Mouse (Mus musculus) neural tube, embryonic 12.5 days (tissue): ENCODE results near the gene Dcun1d1. TPM values are rescaled to one million over a fixed set of nuclear protein-coding genes. Genes with fewer than 3 reads are reported as not detected.

Experiments used
- ATAC-seq: fragments of 200-750 bp; cut with Nextera tagmentation; 2 replicates; pipeline ENCODE4 v1.8.0; 2017; ENCODE audit warnings: low read depth, mild to moderate bottlenecking, moderate TSS enrichment, moderate library complexity; ENCODE audit not compliant: low FRiP score
- H3K27ac ChIP-seq: fragments of 300-500 bp; sonication (generic); 2 replicates; pipeline ENCODE4 v1.5.1; 2016
- H3K27me3 ChIP-seq: fragments of 300-500 bp; sonication (generic); replicated peaks from 2 replicates; pipeline ENCODE4 v1.6.1; 2016; ENCODE audit warnings: mild to moderate bottlenecking
- H3K36me3 ChIP-seq: fragments of 300-500 bp; sonication (generic); 2 replicates; pipeline ENCODE4 v1.6.1; 2016; ENCODE audit warnings: mild to moderate bottlenecking
- H3K4me1 ChIP-seq: fragments of 300-500 bp; sonication (generic); 2 replicates; pipeline ENCODE4 v1.6.1; 2016
- H3K4me2 ChIP-seq: fragments of 300-500 bp; sonication (generic); replicated peaks from 2 replicates; pipeline ENCODE4 v1.6.1; 2016; ENCODE audit warnings: mild to moderate bottlenecking
- H3K4me3 ChIP-seq: fragments of 300-500 bp; sonication (generic); 2 replicates; pipeline ENCODE4 v1.5.1; 2016
- H3K9ac ChIP-seq: fragments of 300-500 bp; sonication (generic); 2 replicates; pipeline ENCODE4 v1.6.1; 2016; ENCODE audit warnings: mild to moderate bottlenecking
- H3K9me3 ChIP-seq: fragments of 300-500 bp; sonication (generic); 2 replicates; pipeline ENCODE4 v1.6.1; 2016; ENCODE audit warnings: mild to moderate bottlenecking
- WGBS: fragments of 180-500 bp; shearing (Covaris S2); methylation state at CpG from one replicate; pipeline ENCODE4 v1.1.7; 2016; 5-methylcytosine and 5-hydroxymethylcytosine counted together
- polyA plus RNA-seq: library from polyadenylated mRNA; unstranded; fragments of >200 nt; fragmentation: Nextera tagmentation; extraction: Ambion mirVana; gene quantifications from 2 replicates; pipeline ENCODE4 v1.2.1, GENCODE M21; 2016

Gene Dcun1d1
- polyA plus RNA-seq = 97.1 and 98.6 TPM in 2 replicates

- H3K4me3 ChIP-seq = no peak within 1 kb of the TSS
- ATAC-seq = no peak
- no peaks in the 10 kb centered on the region for H3K36me3 ChIP-seq
- H3K27ac ChIP-seq = no peak within 1 kb of the TSS
- no peaks in the 10 kb centered on the region for H3K9me3 ChIP-seq
- no peak within 1 kb of the TSS for H3K9ac ChIP-seq
- H3K4me1 ChIP-seq = peaks cover 9% of the 10 kb centered on the region; the same call in 1 of the 2 replicates
- no peaks in the 10 kb centered on the region for H3K27me3 ChIP-seq
- H3K4me2 ChIP-seq = no peak within 1 kb of the TSS
- WGBS = 96% methylated on average over 6 of the region's 6 CpGs
Observed at GRCm38 (mm10) chr3:35937345-35937744, at the start of gene Dcun1d1. TSS of gene Dcun1d1 (minus strand) at chr3:35937445.

GRCm38 (mm10) chr3:35986266-35986665 lies 49.0 kb upstream of the Dcun1d1 start:
- no peak overlapping the region for H3K27ac ChIP-seq
- H3K36me3 ChIP-seq = peaks cover 69% of the 10 kb centered on the region
- no peak overlapping the region for H3K9ac ChIP-seq
- H3K27me3 ChIP-seq = no peaks in the 10 kb centered on the region
- no peak for ATAC-seq
- no peaks in the 10 kb centered on the region for H3K9me3 ChIP-seq
- H3K4me3 ChIP-seq = no peak overlapping the region
- WGBS = 90% methylated on average over 6 of the region's 6 CpGs
- no peaks in the 10 kb centered on the region for H3K4me1 ChIP-seq
- H3K4me2 ChIP-seq = no peak overlapping the region

GRCm38 (mm10) chr3:35973551-35973950 lies 36.3 kb upstream of the Dcun1d1 start:
- H3K4me2 ChIP-seq = no peak overlapping the region
- H3K27me3 ChIP-seq = no peaks in the 10 kb centered on the region
- no peak overlapping the region for H3K27ac ChIP-seq
- no peak overlapping the region for H3K4me3 ChIP-seq
- H3K36me3 ChIP-seq = peaks cover 59% of the 10 kb centered on the region
- WGBS = 77% methylated on average over 7 of the region's 7 CpGs
- H3K4me1 ChIP-seq = no peaks in the 10 kb centered on the region
- no peak for ATAC-seq
- no peak overlapping the region for H3K9ac ChIP-seq
- no peaks in the 10 kb centered on the region for H3K9me3 ChIP-seq

- H3K36me3 ChIP-seq = peaks cover 59% of the 10 kb centered on the region
- no peaks in the 10 kb centered on the region for H3K27me3 ChIP-seq
- no peak for ATAC-seq
- H3K4me2 ChIP-seq = no peak overlapping the region
- WGBS = 81% methylated on average over 4 of the region's 4 CpGs
- no peak overlapping the region for H3K27ac ChIP-seq
- H3K9ac ChIP-seq = no peak overlapping the region
- no peak overlapping the region for H3K4me3 ChIP-seq
- H3K4me1 ChIP-seq = no peaks in the 10 kb centered on the region
- no peaks in the 10 kb centered on the region for H3K9me3 ChIP-seq
Observed at GRCm38 (mm10) chr3:35972985-35973384, 35.7 kb upstream of the Dcun1d1 start.

- peaks cover 51% of the 10 kb centered on the region for H3K36me3 ChIP-seq
- 95% methylated on average over 12 of the region's 12 CpGs for WGBS
Observed at GRCm38 (mm10) chr3:35971149-35971548, 33.9 kb upstream of the Dcun1d1 start.

GRCm38 (mm10) chr3:35970441-35970840 lies 33.2 kb upstream of the Dcun1d1 start:
- no peaks in the 10 kb centered on the region for H3K9me3 ChIP-seq
- H3K36me3 ChIP-seq = peaks cover 45% of the 10 kb centered on the region
- H3K9ac ChIP-seq = no peak overlapping the region
- no peak overlapping the region for H3K4me3 ChIP-seq
- 82% methylated on average over 4 of the region's 4 CpGs for WGBS
- no peaks in the 10 kb centered on the region for H3K27me3 ChIP-seq
- ATAC-seq = no peak
- H3K4me2 ChIP-seq = no peak overlapping the region
- H3K27ac ChIP-seq = no peak overlapping the region
- H3K4me1 ChIP-seq = no peaks in the 10 kb centered on the region

More at GRCm38 (mm10) chr3:35971149-35971548, 33.9 kb upstream of the Dcun1d1 start:
- Histone ChIP-seq H3K27ac (no peak overlapping the region), H3K4me2 (no peak overlapping the region), H3K4me1 (no peaks in the 10 kb centered on the region), H3K9me3 (no peaks in the 10 kb centered on the region), H3K9ac (no peak overlapping the region), H3K27me3 (no peaks in the 10 kb centered on the region), H3K4me3 (no peak overlapping the region)
- no peak for ATAC-seq

- H3K36me3 ChIP-seq = peaks cover 43% of the 10 kb centered on the region
- H3K27me3 ChIP-seq = no peaks in the 10 kb centered on the region
- no peak overlapping the region for H3K9ac ChIP-seq
- H3K27ac ChIP-seq = no peak overlapping the region
- H3K4me2 ChIP-seq = no peak overlapping the region
- no peak for ATAC-seq
- no peak overlapping the region for H3K4me3 ChIP-seq
- H3K4me1 ChIP-seq = no peaks in the 10 kb centered on the region
- H3K9me3 ChIP-seq = no peaks in the 10 kb centered on the region
- 96% methylated on average over 8 of the region's 8 CpGs for WGBS
Observed at GRCm38 (mm10) chr3:35967366-35967921, 30.2 kb upstream of the Dcun1d1 start.

GRCm38 (mm10) chr3:35966493-35966892 lies 29.2 kb upstream of the Dcun1d1 start:
- Histone ChIP-seq H3K36me3 (peaks cover 40% of the 10 kb centered on the region), H3K27ac (no peak overlapping the region), H3K27me3 (no peaks in the 10 kb centered on the region), H3K9ac (no peak overlapping the region), H3K4me1 (no peaks in the 10 kb centered on the region), H3K4me2 (no peak overlapping the region), H3K9me3 (no peaks in the 10 kb centered on the region), H3K4me3 (no peak overlapping the region)
- ATAC-seq = no peak
- 82% methylated on average over 2 of the region's 2 CpGs for WGBS

- 87% methylated on average over 4 of the region's 4 CpGs for WGBS
- H3K27me3 ChIP-seq = no peaks in the 10 kb centered on the region
- H3K4me1 ChIP-seq = no peaks in the 10 kb centered on the region
- H3K27ac ChIP-seq = no peak overlapping the region
- no peaks in the 10 kb centered on the region for H3K9me3 ChIP-seq
- no peak overlapping the region for H3K4me2 ChIP-seq
- no peak overlapping the region for H3K4me3 ChIP-seq
- no peak for ATAC-seq
- no peak overlapping the region for H3K9ac ChIP-seq
- H3K36me3 ChIP-seq = peaks cover 42% of the 10 kb centered on the region
Observed at GRCm38 (mm10) chr3:35964928-35965327, 27.7 kb upstream of the Dcun1d1 start.

GRCm38 (mm10) chr3:35963921-35964320 lies 26.7 kb upstream of the Dcun1d1 start:
- peaks cover 46% of the 10 kb centered on the region for H3K36me3 ChIP-seq
- ATAC-seq = no peak
- H3K9ac ChIP-seq = no peak overlapping the region
- 93% methylated on average over 5 of the region's 5 CpGs for WGBS
- no peaks in the 10 kb centered on the region for H3K27me3 ChIP-seq
- no peak overlapping the region for H3K4me2 ChIP-seq
- no peak overlapping the region for H3K27ac ChIP-seq
- H3K4me3 ChIP-seq = no peak overlapping the region
- no peaks in the 10 kb centered on the region for H3K9me3 ChIP-seq
- H3K4me1 ChIP-seq = no peaks in the 10 kb centered on the region

GRCm38 (mm10) chr3:35963401-35963800 lies 26.2 kb upstream of the Dcun1d1 start:
- H3K4me3 ChIP-seq = no peak overlapping the region
- H3K36me3 ChIP-seq = peaks cover 49% of the 10 kb centered on the region
- H3K4me2 ChIP-seq = no peak overlapping the region
- H3K4me1 ChIP-seq = no peaks in the 10 kb centered on the region
- no peaks in the 10 kb centered on the region for H3K9me3 ChIP-seq
- no peaks in the 10 kb centered on the region for H3K27me3 ChIP-seq
- no peak overlapping the region for H3K9ac ChIP-seq
- H3K27ac ChIP-seq = no peak overlapping the region
- WGBS = 91% methylated on average over 4 of the region's 4 CpGs
- ATAC-seq = no peak

- Histone ChIP-seq H3K4me2 (no peak overlapping the region), H3K9ac (no peak overlapping the region), H3K36me3 (peaks cover 46% of the 10 kb centered on the region), H3K9me3 (no peaks in the 10 kb centered on the region), H3K27me3 (no peaks in the 10 kb centered on the region), H3K27ac (no peak overlapping the region), H3K4me3 (no peak overlapping the region), H3K4me1 (no peaks in the 10 kb centered on the region)
- 94% methylated on average over 5 of the region's 5 CpGs for WGBS
- ATAC-seq = no peak
Observed at GRCm38 (mm10) chr3:35962967-35963366, 25.7 kb upstream of the Dcun1d1 start.

GRCm38 (mm10) chr3:35957230-35957629 lies 20.0 kb upstream of the Dcun1d1 start:
- no peak for ATAC-seq
- H3K27ac ChIP-seq = no peak overlapping the region
- H3K27me3 ChIP-seq = no peaks in the 10 kb centered on the region
- WGBS = 95% methylated on average over 3 of the region's 3 CpGs
- no peaks in the 10 kb centered on the region for H3K9me3 ChIP-seq
- no peak overlapping the region for H3K9ac ChIP-seq
- H3K36me3 ChIP-seq = peaks cover 29% of the 10 kb centered on the region
- H3K4me3 ChIP-seq = no peak overlapping the region
- H3K4me2 ChIP-seq = no peak overlapping the region
- no peaks in the 10 kb centered on the region for H3K4me1 ChIP-seq
